Mouse (Mus musculus): ENCODE data around the gene Fto. TPM values are rescaled to one million over a fixed set of nuclear protein-coding genes. Genes with fewer than 3 reads are reported as not detected.

Gene Fto
- polyA plus RNA-seq, 1 experiment, result 43.9 TPM

DNA sequence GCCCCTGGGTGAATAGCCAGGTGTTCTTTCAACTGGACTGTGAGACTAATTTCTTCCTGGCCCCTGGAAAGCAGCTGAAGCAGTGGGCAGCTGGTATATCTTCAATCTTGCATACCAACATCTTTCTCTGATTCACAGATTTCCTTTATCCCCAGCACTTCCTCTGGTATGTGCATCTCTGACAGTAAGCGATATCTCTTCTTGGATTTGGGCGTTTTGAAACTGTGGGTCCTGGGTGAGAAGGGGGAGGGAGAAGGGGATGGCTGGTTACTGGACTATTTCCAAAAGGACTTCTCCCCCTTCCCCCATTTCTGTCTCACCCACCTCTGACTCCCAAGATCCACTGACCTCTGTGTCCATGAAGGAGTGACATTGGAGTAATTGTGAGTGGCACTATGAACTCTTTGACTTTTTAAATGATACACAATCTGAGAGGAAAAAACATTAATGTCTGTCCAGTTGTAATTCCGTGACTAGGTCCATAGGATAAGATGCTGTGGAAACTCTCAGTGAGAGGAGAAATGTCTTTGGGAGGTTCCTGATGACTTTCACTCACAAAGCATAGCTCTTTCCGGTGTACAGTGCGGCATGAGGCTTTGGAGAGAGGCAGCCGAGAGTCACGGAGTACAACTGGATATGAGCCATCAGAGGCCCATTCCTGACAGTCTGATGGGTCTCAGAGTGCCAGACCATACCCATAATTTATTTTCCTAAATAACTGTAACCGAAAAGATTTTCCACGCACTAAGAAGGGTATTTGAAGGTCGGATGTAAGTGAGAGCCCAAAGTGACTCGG lies 271.5 kb downstream of the Fto start:
- Histone ChIP-seq H3K27ac (ENCODE audit: insufficient read depth, low read depth, low read length) (no peak overlapping the region), H3K4me1 (ENCODE audit: control insufficient read depth, insufficient read depth, low read length) (no peaks in the 10 kb centered on the region), H3K4me3 (ENCODE audit: insufficient read depth, low read depth, low read length) (no peak overlapping the region), H3K27me3 (replicated peaks; ENCODE audit: control insufficient read depth, insufficient read depth, low read length) (no peaks in the 10 kb centered on the region), H3K36me3 (ENCODE audit: control insufficient read depth, insufficient read depth, low read length) (no peaks in the 10 kb centered on the region)
- WGBS, result 87% methylated on average over 11 of the region's 11 CpGs
- no peak for TF ChIP-seq POLR2A (IDR thresholded peaks at IDR 0.05; ENCODE audit: low read depth, low read length)
- no peak for TF ChIP-seq CTCF (conservative IDR thresholded peaks at IDR 0.05; ENCODE audit: insufficient read depth, insufficient read length, low read depth, low read length)
- DNase-seq, result no peak

DNA sequence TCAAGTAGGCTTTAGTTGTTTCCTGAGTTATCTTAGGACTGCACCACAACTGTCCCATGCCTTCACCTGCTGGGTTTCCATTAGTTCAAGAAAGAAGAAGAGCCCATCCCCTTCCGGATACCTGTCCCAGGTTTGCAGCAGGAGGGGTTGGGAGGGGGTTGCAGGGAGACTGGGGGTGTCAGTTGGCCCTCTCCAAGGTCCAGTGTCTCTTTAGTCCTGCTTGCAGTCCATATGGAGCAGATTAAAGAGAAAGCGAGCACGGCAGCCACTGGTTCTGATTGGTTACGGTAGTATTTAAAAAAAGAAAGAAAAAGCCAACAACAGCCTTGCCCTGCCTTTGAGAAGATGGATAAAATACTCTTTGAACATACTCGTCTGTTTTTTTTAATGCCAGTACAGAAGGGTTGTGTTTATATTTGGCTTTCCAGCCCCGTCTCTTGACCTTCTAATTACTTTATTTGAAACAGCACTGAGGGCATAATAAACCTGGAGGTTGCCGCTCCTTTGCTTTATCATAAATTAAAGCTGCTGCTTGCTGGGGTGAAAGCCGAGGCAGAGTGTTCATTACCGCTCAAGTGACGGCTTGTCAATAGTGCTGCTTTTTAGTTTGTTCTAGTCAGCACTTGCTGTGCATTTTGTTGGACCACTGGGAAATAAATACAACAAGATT lies 279.2 kb downstream of the Fto start:
- no peak for TF ChIP-seq CTCF (conservative IDR thresholded peaks at IDR 0.05; ENCODE audit: insufficient read depth, insufficient read length, low read depth, low read length)
- no peak for TF ChIP-seq POLR2A (IDR thresholded peaks at IDR 0.05; ENCODE audit: low read depth, low read length)
- Histone ChIP-seq H3K27me3 (replicated peaks; ENCODE audit: control insufficient read depth, insufficient read depth, low read length) (no peaks in the 10 kb centered on the region), H3K36me3 (ENCODE audit: control insufficient read depth, insufficient read depth, low read length) (no peaks in the 10 kb centered on the region), H3K27ac (ENCODE audit: insufficient read depth, low read depth, low read length) (no peak overlapping the region), H3K4me3 (ENCODE audit: insufficient read depth, low read depth, low read length) (no peak overlapping the region), H3K4me1 (ENCODE audit: control insufficient read depth, insufficient read depth, low read length) (no peaks in the 10 kb centered on the region)
- WGBS, result 60% methylated on average over 10 of the region's 10 CpGs
- DNase-seq, result no peak

DNA sequence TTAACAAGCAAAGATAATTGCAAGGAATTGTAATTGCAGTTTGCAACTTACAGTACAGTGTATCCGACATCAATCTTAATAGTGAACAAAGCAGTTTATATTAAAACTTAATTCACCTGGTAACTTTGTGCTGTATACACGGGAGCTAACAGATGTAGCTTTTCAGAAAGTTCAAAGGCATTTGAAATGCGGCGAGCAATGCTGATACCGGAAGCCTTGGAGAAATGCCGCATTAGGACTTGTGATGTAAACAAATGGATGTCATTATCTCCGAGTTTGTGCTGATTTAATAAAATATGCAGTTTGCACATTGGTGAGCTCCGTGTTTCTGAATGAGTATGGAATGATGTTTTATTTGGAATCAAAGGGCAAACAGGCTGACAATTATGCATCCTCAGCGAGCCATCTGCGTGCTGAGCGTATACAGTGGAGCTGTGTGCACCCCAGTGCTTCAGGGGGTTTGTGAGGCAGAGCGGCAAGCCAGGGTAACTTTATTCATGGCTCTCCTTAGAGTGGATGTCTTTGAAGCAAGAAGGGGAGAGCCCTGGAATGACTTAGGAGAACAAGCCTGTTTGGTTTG lies 280.0 kb downstream of the Fto start:
- no peaks in the 10 kb centered on the region for H3K27me3 ChIP-seq (replicated peaks; ENCODE audit: control insufficient read depth, insufficient read depth, low read length)
- no peaks in the 10 kb centered on the region for H3K4me1 ChIP-seq (ENCODE audit: control insufficient read depth, insufficient read depth, low read length)
- WGBS, result 65% methylated on average over 12 of the region's 12 CpGs
- DNase-seq, result no peak
- TF ChIP-seq POLR2A (IDR thresholded peaks at IDR 0.05; ENCODE audit: low read depth, low read length) (no peak), CTCF (conservative IDR thresholded peaks at IDR 0.05; ENCODE audit: insufficient read depth, insufficient read length, low read depth, low read length) (no peak)
- H3K27ac ChIP-seq (ENCODE audit: insufficient read depth, low read depth, low read length), result no peak overlapping the region
- no peak overlapping the region for H3K4me3 ChIP-seq (ENCODE audit: insufficient read depth, low read depth, low read length)
- no peaks in the 10 kb centered on the region for H3K36me3 ChIP-seq (ENCODE audit: control insufficient read depth, insufficient read depth, low read length)

DNA sequence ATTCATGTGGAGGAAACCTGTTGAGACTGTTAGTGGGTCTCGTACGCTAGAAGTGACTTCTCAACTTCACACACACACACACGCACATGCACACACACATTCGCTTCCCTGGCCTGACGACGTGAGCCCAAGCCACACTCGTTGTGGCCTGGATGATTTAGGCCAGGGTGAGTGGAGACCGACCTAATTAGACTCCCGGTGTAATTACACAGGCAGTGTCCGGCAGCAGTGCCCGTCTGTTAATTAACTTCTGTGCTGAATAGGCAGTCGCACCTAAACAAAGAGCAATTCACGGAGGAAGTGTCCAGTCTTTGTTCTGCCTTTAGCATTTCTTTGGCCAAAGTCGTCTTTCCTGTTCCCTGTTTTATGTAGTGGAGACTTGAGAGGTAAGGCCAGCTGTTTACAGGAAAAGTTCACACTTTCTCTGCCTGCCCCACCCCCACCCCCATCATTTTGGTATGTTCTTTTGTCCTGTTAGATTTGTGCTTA lies 286.1 kb downstream of the Fto start:
- TF ChIP-seq CTCF (conservative IDR thresholded peaks at IDR 0.05; ENCODE audit: insufficient read depth, insufficient read length, low read depth, low read length) (no peak), POLR2A (IDR thresholded peaks at IDR 0.05; ENCODE audit: low read depth, low read length) (no peak)
- Histone ChIP-seq H3K27me3 (replicated peaks; ENCODE audit: control insufficient read depth, insufficient read depth, low read length) (no peaks in the 10 kb centered on the region), H3K4me3 (ENCODE audit: insufficient read depth, low read depth, low read length) (no peak overlapping the region), H3K4me1 (ENCODE audit: control insufficient read depth, insufficient read depth, low read length) (peaks cover 8% of the 10 kb centered on the region; the same call in 1 of the 2 replicates), H3K36me3 (ENCODE audit: control insufficient read depth, insufficient read depth, low read length) (no peaks in the 10 kb centered on the region), H3K27ac (ENCODE audit: insufficient read depth, low read depth, low read length) (no peak overlapping the region)
- DNase-seq, result peak; percentile 43
- WGBS, result 54% methylated on average over 14 of the region's 14 CpGs

DNA sequence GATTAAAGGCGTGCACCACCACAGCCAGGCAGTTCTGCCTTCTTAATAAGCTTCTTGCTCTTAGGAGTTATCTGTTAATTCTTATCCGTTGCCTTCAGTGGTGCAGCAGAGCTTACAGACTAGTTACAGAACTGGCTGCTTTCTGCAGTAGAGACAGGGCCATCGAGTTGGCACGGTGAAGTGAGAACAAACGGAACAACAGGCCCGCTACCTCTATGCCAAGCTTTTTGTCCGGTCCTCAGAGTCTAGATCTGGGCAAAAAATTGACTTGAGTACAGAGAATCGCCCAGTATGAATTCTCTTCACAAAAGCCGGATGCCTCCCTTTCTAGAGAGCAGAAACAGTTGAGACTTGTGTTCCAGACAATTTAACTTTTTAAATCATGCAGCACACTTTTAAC lies 290.4 kb downstream of the Fto start:
- no peak for DNase-seq
- H3K27me3 ChIP-seq (replicated peaks; ENCODE audit: control insufficient read depth, insufficient read depth, low read length), result no peaks in the 10 kb centered on the region
- no peaks in the 10 kb centered on the region for H3K36me3 ChIP-seq (ENCODE audit: control insufficient read depth, insufficient read depth, low read length)
- no peak overlapping the region for H3K4me3 ChIP-seq (ENCODE audit: insufficient read depth, low read depth, low read length)
- WGBS, result 93% methylated on average over 9 of the region's 9 CpGs
- peaks cover 8% of the 10 kb centered on the region; the same call in 1 of the 2 replicates for H3K4me1 ChIP-seq (ENCODE audit: control insufficient read depth, insufficient read depth, low read length)
- no peak overlapping the region for H3K27ac ChIP-seq (ENCODE audit: insufficient read depth, low read depth, low read length)
- no peak for TF ChIP-seq CTCF (conservative IDR thresholded peaks at IDR 0.05; ENCODE audit: insufficient read depth, insufficient read length, low read depth, low read length)
- TF ChIP-seq POLR2A (IDR thresholded peaks at IDR 0.05; ENCODE audit: low read depth, low read length), result no peak

DNA sequence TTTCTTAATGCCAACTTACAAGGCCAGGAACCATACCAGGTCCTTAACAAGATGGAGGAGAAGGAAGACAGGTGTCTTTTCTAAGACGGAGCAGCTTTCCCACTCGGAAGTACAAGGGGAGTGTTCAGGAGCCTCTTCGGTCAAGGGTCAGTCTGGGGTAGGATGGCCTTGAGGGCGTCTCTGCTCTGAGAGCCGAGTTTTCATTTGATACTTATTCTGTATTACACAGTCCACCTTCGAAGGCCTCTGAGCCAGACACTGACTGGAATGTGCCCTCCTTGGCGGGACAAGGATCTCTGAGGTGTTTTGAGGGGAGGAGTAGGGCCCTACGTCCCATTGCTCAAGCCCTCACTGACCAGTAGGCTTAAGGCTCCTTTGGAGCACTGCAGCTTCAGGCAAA lies 292.6 kb downstream of the Fto start:
- TF ChIP-seq CTCF (conservative IDR thresholded peaks at IDR 0.05; ENCODE audit: insufficient read depth, insufficient read length, low read depth, low read length) (no peak), POLR2A (IDR thresholded peaks at IDR 0.05; ENCODE audit: low read depth, low read length) (no peak)
- 59% methylated on average over 8 of the region's 8 CpGs for WGBS

DNA sequence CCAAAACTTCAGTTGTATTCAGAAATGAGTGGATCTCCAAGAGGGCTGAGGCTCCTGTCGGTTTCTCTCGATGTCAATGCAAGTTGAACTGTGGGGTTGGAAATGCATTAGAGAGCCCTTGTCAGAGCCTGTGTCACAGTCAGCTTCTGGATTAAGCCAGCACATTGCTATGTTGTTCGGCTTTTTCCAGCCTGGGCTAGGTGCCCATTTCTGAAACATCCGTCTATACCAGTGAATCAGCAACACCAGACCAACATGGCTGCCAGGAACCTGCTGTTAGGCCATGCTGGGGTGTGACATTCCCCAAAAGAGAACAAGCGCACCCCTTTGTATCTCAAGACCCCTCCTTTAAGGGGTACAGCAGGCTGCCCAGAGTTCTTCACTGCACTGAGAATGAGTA lies 293.8 kb downstream of the Fto start:
- Histone ChIP-seq H3K27ac (ENCODE audit: insufficient read depth, low read depth, low read length) (no peak overlapping the region), H3K4me1 (ENCODE audit: control insufficient read depth, insufficient read depth, low read length) (no peaks in the 10 kb centered on the region), H3K36me3 (ENCODE audit: control insufficient read depth, insufficient read depth, low read length) (no peaks in the 10 kb centered on the region), H3K4me3 (ENCODE audit: insufficient read depth, low read depth, low read length) (no peak overlapping the region), H3K27me3 (replicated peaks; ENCODE audit: control insufficient read depth, insufficient read depth, low read length) (no peaks in the 10 kb centered on the region)
- no peak for DNase-seq
- 85% methylated on average over 5 of the region's 5 CpGs for WGBS
- TF ChIP-seq CTCF (conservative IDR thresholded peaks at IDR 0.05; ENCODE audit: insufficient read depth, insufficient read length, low read depth, low read length), result no peak
- no peak for TF ChIP-seq POLR2A (IDR thresholded peaks at IDR 0.05; ENCODE audit: low read depth, low read length)

More for the DNA sequence above, 292.6 kb downstream of the Fto start:
- no peaks in the 10 kb centered on the region for H3K4me1 ChIP-seq (ENCODE audit: control insufficient read depth, insufficient read depth, low read length)
- H3K4me3 ChIP-seq (ENCODE audit: insufficient read depth, low read depth, low read length), result no peak overlapping the region
- H3K27ac ChIP-seq (ENCODE audit: insufficient read depth, low read depth, low read length), result no peak overlapping the region
- no peaks in the 10 kb centered on the region for H3K27me3 ChIP-seq (replicated peaks; ENCODE audit: control insufficient read depth, insufficient read depth, low read length)
- no peaks in the 10 kb centered on the region for H3K36me3 ChIP-seq (ENCODE audit: control insufficient read depth, insufficient read depth, low read length)
- peak; percentile 55 for DNase-seq
